Mouse (Mus musculus): ENCODE measurements around the gene Vps9d1.

- TF ChIP-seq EP300 (IDR thresholded peaks at IDR 0.05; ENCODE audit: low read depth), result no peak
- peak; percentile 58 for TF ChIP-seq CTCF (IDR thresholded peaks at IDR 0.05; ENCODE audit: low read depth)
Observed at GRCm38 (mm10) chr8:123243053-123243452, 11.1 kb downstream of the Vps9d1 start.
